Mouse (Mus musculus) lung, adult 2 months (tissue): ENCODE results near the gene Trit1.

Experiments
- CTCF ChIP-seq: fragments of 200-500 bp; IDR thresholded peaks from 2 replicates; pipeline ENCODE4 v1.5.1; 2011; ENCODE audit warnings: mild to moderate bottlenecking, low read length, control low read depth; ENCODE audit not compliant: insufficient read depth
- POLR2A ChIP-seq: fragments of 200-500 bp; IDR thresholded peaks from 2 replicates; pipeline ENCODE4 v1.6.1; 2011; ENCODE audit warnings: low read depth, mild to moderate bottlenecking, control low read depth, low read length, borderline replicate concordance; ENCODE audit errors: extremely low read depth

- TF ChIP-seq CTCF = no peak
- TF ChIP-seq POLR2A = no peak
These were observed 61.8 kb downstream of the Trit1 start for GRCm38 (mm10) chr4:123078231-123078630.
